Mouse (Mus musculus) left cerebral cortex, postnatal 10 days (tissue): Measurements from ENCODE around the gene Kat14. TPM values are rescaled to one million over a fixed set of nuclear protein-coding genes. Genes with fewer than 3 reads are reported as not detected.
A peak's percentile ranks its signal among the peaks of the same experiment; 100 is the strongest.

ENCODE experiments used
- DNase-seq, 2 experiments: peaks; one replicate each; pipeline ENCODE4 v3.0.0; 2021 to 2022; ENCODE audit warnings: low spot score in 2 of 2, mixed read lengths in 1 of 2; ENCODE audit errors: extremely low spot score in 1 of 2
- intact Hi-C: fragments of 180-260 bp; cut with DNase I; formaldehyde crosslinking; loops from one replicate; pipeline ENCODE4 v1.15.1; 2025
- total RNA-seq, 2 experiments: library from RNA; stranded (reverse); gene quantifications; 2 replicates each; pipeline ENCODE4 v1.2.3; 2021

Kat14 gene
- total RNA-seq, 2 experiments from 2014 or later, result 24.4 to 27.2 TPM

GRCm38 (mm10) chr2:144435679-144436078 is 66.9 kb downstream of the Kat14 start:
- DNase-seq, result peak; percentile 29 to 35
- intact Hi-C loops, result no loop called here

GRCm38 (mm10) chr2:144438424-144438823 is 69.6 kb downstream of the Kat14 start:
- DNase-seq, result no peak
- intact Hi-C loops, result no loop called here

DNA sequence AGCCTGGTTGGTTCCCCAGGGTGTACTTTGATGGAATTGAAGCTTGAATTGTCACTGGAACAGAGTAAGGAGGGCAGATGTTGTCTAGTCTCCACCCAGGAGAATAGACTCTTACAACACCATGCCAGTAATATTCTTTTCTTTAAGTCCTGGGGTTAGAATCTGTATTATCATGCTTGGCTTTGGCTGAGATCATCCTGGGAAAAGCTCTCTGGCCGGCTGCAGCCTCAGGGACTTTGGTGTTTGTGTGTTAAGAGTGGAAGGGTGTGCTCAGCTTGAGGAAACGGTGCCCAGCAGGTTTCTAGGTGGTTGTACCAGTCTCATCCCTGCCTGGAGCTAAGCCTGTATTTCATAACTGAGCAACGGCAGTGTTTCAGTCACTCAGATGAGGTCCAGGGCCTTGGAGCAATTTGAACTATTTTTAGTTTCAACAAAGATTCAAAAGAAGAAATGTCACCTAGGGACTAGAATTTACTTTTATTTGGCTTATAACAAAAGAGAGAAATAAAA is 70.5 kb downstream of the Kat14 start:
- intact Hi-C loops, result no loop called here
- no peak for DNase-seq

- intact Hi-C loops, result no loop called here
- no peak for DNase-seq
Observed at GRCm38 (mm10) chr2:144441386-144441915, 72.7 kb downstream of the Kat14 start.

DNA sequence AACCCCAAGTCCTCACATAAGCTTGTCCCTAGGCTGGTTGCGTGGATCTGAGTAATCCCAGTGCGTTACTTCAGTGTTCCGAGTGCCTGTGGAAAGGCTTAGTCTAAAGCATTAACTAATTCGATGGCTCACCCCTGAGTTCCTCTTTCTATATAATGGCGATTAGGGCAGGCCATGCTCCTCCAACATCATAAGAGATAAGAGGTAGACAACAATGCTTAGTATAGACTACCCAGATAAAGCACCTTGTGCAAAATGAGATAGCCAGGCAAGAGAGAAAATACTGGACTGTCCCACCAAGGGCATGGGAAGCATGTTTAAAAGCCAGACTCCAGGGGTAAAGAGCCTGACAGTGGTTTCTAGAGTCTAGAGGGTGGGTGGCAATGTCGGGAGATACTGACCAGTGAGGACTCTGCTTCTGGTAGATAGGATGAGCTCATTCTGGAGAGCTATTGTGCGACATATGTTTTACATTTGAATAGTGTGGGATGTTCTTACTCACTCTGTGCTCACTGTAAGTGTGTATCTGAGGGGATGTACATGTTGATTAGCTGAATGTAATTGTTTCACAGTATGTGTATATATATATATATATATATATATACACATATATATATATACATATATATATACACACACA is 77.7 kb downstream of the Kat14 start:
- DNase-seq, result no peak
- intact Hi-C loops, result no loop called here

- DNase-seq, result no peak
- intact Hi-C loops, result loop anchor here (5.0 to 10.0 kb wide), 4 partner anchors 186 to 1338 kb away; partner anchors contain the start of gene Bfsp1
Observed at GRCm38 (mm10) chr2:144450378-144450777, 81.6 kb downstream of the Kat14 start.

DNA sequence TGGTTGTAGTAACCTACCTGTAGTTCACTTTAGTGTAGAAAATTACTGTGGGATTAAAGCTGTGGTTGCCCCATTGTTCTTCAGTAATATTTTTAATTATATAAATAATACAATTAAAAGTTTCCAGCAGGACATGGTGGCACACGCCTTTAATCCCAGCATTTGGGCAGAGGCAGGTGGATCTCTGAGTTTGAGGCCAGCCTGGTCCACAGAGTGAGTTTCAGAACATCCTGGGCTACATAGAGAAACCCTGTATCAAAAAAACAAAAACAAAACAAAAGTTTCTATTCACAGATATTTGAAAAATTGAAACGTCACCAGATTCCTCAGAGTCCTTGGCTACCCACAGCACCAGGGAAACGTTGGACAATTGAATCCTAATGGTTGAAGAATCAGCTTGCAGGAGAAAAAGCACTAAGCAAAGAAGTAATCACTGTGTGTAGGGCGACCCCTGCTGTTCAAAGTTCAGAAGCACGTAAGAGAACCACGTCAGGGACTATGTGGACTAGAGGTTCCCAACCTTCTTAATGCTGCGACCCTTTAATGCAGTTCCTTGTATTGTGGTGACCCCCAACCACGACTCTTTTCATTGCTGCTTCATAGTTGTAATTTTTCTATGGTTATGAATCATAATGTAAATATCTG is 83.7 kb downstream of the Kat14 start:
- peak; percentile 76 to 81 for DNase-seq
- intact Hi-C loops, result loop anchor here (5.0 to 10.0 kb wide), 4 partner anchors 188 to 1340 kb away; partner anchors contain the start of gene Bfsp1

Other genes starting within 250 kb of the Kat14 start
- 1 to 10 TPM; 2.9 to 3.8 TPM for gene Mgme1, start 98.3 kb upstream of the Kat14 start, total RNA-seq
- gene Snx5, start 98.1 kb upstream of the Kat14 start, total RNA-seq, result 10 to 100 TPM; 63.2 to 63.9 TPM
- 1 to 10 TPM; 3.2 to 6.3 TPM for gene Ovol2, start 36.8 kb upstream of the Kat14 start, total RNA-seq
- 1 to 10 TPM; 5.3 to 5.5 TPM for gene Pet117, start within 50 bp of the Kat14 start, total RNA-seq
- gene Dzank1, start 158.4 kb downstream of the Kat14 start, total RNA-seq, result 100 to 1,000 TPM; 102 to 109 TPM
- gene Polr3f, start 158.7 kb downstream of the Kat14 start, total RNA-seq, result 10 to 100 TPM; 25.2 to 26.7 TPM
- gene Rbbp9, start 181.9 kb downstream of the Kat14 start, total RNA-seq, result 10 to 100 TPM; 24.4 to 26.5 TPM
- gene Sec23b, start 187.2 kb downstream of the Kat14 start, total RNA-seq, result 10 to 100 TPM; 42.4 to 44.8 TPM
- 10 to 100 TPM; 41.9 to 51.2 TPM for gene Smim26, start 225.1 kb downstream of the Kat14 start, total RNA-seq
- gene Dtd1, start 230.9 kb downstream of the Kat14 start, total RNA-seq, result 10 to 100 TPM; 56.4 to 61.0 TPM